Mouse (Mus musculus) megakaryocyte-erythroid progenitor cell, adult 5-6 weeks (primary cell): ENCODE measurements at regions not wholly inside any gene's neighbourhood (a gene's known extent, or its start where the extent isn't known, plus 50 kb on each side); places are given as distances from the start of the nearest gene placed in this dataset.

ENCODE experiments used
- ATAC-seq: replicated peaks from 2 replicates; pipeline ENCODE4 v1.8.0; 2016; ENCODE audit warnings: mild to moderate bottlenecking, inconsistent platforms; ENCODE audit not compliant: severe bottlenecking, poor library complexity, low FRiP score, low TSS enrichment

GRCm38 (mm10) chr11:18296194-18297125, 342.8 kb upstream of the Etaa1 start:
- ATAC-seq = no peak

GRCm38 (mm10) chr11:18278585-18279136, 325.0 kb upstream of the Etaa1 start:
- no peak for ATAC-seq

- ATAC-seq = no peak
Observed at GRCm38 (mm10) chr11:18272392-18272791, 318.7 kb upstream of the Etaa1 start.

- no peak for ATAC-seq
Observed at GRCm38 (mm10) chr11:18266161-18266560, 312.5 kb upstream of the Etaa1 start.

- no peak for ATAC-seq
Observed at GRCm38 (mm10) chr11:18262901-18263300, 309.2 kb upstream of the Etaa1 start.

GRCm38 (mm10) chr11:18249236-18249635, 295.6 kb upstream of the Etaa1 start:
- no peak for ATAC-seq

GRCm38 (mm10) chr11:18216762-18217161, 263.1 kb upstream of the Etaa1 start:
- ATAC-seq = peak; percentile 74

GRCm38 (mm10) chr11:18173028-18173427, 219.4 kb upstream of the Etaa1 start:
- ATAC-seq = no peak

GRCm38 (mm10) chr11:18171207-18171776, 217.6 kb upstream of the Etaa1 start:
- ATAC-seq = no peak

GRCm38 (mm10) chr11:18165609-18166347, 212.1 kb upstream of the Etaa1 start:
- peak; percentile 86 for ATAC-seq

- no peak for ATAC-seq
Observed at GRCm38 (mm10) chr11:18164025-18164423, 210.3 kb upstream of the Etaa1 start.

- ATAC-seq = no peak
Observed at GRCm38 (mm10) chr11:18163156-18164024, 209.7 kb upstream of the Etaa1 start.

GRCm38 (mm10) chr11:18156506-18156905, 202.8 kb upstream of the Etaa1 start:
- ATAC-seq = no peak

- ATAC-seq = peak; percentile 78; the same call in 1 of the 2 replicates
Observed at GRCm38 (mm10) chr11:18151788-18152563, 198.3 kb upstream of the Etaa1 start.

GRCm38 (mm10) chr11:18151369-18151768, 197.7 kb upstream of the Etaa1 start:
- ATAC-seq = no peak

GRCm38 (mm10) chr11:18127488-18127887, 173.8 kb upstream of the Etaa1 start:
- no peak for ATAC-seq

- ATAC-seq = no peak
Observed at GRCm38 (mm10) chr11:18123031-18123430, 169.4 kb upstream of the Etaa1 start.

GRCm38 (mm10) chr11:18122616-18123015, 168.9 kb upstream of the Etaa1 start:
- ATAC-seq = no peak
